Mouse (Mus musculus) cortical plate, adult 2 months (tissue): ENCODE data around the gene Atp2b2.

ENCODE experiments used
- CTCF ChIP-seq: fragments of 200-500 bp; IDR thresholded peaks from 2 replicates; pipeline ENCODE4 v1.5.1; 2011; ENCODE audit warnings: mild to moderate bottlenecking, control low read depth, low read length; ENCODE audit not compliant: insufficient read depth; ENCODE audit errors: extremely low read depth
- POLR2A ChIP-seq: fragments of 200-500 bp; IDR thresholded peaks from 2 replicates; pipeline ENCODE4 v1.6.1; 2011; ENCODE audit warnings: mild to moderate bottlenecking, low read length, control low read depth; ENCODE audit not compliant: insufficient read depth; ENCODE audit errors: extremely low read depth

DNA sequence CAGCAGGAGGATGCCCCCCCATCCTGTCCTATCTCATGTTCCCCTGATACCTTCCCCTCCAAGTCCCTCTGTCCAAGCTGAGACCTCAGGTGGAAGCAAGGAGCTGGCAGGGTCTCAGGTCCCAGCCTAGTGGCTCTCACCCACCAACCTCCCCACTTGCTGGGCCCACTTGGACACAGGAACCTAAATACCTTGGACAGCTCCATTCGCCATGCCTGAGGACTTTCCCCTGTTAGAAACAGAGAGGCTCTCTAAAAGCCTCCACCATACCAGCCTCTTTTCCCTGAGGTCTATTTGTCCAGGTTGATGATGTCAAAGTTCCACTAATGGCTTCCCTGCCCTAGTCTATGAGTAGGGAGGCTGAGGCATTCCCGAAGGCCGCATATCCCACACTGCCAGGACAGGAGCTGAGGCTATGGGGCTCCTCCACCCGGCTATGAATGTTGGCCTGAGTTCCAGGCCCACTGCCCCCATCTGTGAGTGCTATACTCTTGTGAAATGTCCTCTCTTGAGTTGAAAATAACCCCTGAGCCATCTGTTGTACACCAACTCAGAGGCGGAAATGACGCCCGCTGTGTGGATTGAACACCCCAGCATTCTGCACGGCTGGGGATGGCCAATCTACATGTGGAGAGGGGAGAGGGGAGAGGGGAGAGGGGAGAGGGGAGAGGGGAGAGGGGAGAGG is 113.1 kb downstream of the Atp2b2 start:
- TF ChIP-seq CTCF = no peak
- no peak for TF ChIP-seq POLR2A
